Mouse (Mus musculus) ES-Bruce4 (cell line): ENCODE results near the gene Kif3a.

Experiments used
- CTCF ChIP-seq: IDR thresholded peaks from one replicate; pipeline ENCODE4 v1.8.1; 2011; ENCODE audit warnings: low read depth, low read length
- EP300 ChIP-seq: IDR thresholded peaks from 2 replicates; pipeline ENCODE4 v1.6.1; 2011; ENCODE audit warnings: low read depth, low read length; ENCODE audit not compliant: insufficient read depth
- POLR2A ChIP-seq: IDR thresholded peaks from one replicate; pipeline ENCODE4 v1.8.1; 2011; ENCODE audit warnings: low read length; ENCODE audit not compliant: insufficient read depth

GRCm38 (mm10) chr11:53651441-53651840 lies 84.3 kb downstream of the Kif3a start:
- TF ChIP-seq CTCF (no peak), POLR2A (no peak), EP300 (no peak)
